Mouse (Mus musculus) C2C12 (cell line): ENCODE data around the gene Ltbp1.

Source experiments
- CEBPB ChIP-seq: IDR thresholded peaks from one replicate; pipeline ENCODE4 v1.6.1; 2011; ENCODE audit warnings: low read depth, mild to moderate bottlenecking, control low read depth, moderate library complexity
- CTCF ChIP-seq: IDR thresholded peaks from one replicate; pipeline ENCODE4 v1.5.1; 2011; ENCODE audit not compliant: control insufficient read depth, insufficient read depth, insufficient read length
- FOSL1 ChIP-seq: IDR thresholded peaks from one replicate; pipeline ENCODE4 v1.8.0; 2011; ENCODE audit warnings: mild to moderate bottlenecking, low read length; ENCODE audit not compliant: poor library complexity, insufficient read depth, severe bottlenecking
- MAX ChIP-seq: IDR thresholded peaks from one replicate; pipeline ENCODE4 v1.6.1; 2011; ENCODE audit warnings: mild to moderate bottlenecking, control low read depth
- MYOD1 ChIP-seq: IDR thresholded peaks from one replicate; pipeline ENCODE4 v1.6.1; 2011; ENCODE audit warnings: low read depth; ENCODE audit not compliant: control insufficient read depth, insufficient read length
- MYOG ChIP-seq: IDR thresholded peaks from one replicate; pipeline ENCODE4 v1.6.1; 2011; ENCODE audit not compliant: control insufficient read depth, insufficient read length; ENCODE audit errors: extremely low read depth
- USF1 ChIP-seq: IDR thresholded peaks from one replicate; pipeline ENCODE4 v1.6.1; 2011; ENCODE audit warnings: low read depth, mild to moderate bottlenecking, control low read depth, moderate library complexity

DNA sequence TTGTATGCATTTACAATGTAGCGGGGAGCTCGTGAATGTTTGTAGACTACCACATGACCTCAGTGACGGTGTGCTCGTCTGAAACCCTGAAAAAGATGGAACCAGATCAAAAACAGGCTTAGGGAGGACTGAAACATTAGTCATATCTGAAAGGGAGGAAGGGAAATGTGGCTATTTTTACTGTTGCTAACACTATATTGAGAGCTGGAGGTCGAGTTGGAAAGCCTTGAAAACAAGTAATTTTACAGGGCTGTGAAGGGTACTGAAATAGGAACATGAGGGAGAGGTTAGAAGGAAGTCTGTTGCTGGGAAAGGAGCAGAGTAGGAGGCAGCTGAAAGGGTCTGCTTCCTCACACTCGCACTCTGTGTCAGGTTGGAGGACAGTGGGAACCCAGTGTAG is 147.7 kb downstream of the Ltbp1 start:
- no peak for TF ChIP-seq USF1
- TF ChIP-seq CTCF = no peak
- TF ChIP-seq MYOD1 = no peak
- no peak for TF ChIP-seq CEBPB
- no peak for TF ChIP-seq MYOG
- TF ChIP-seq MAX = no peak
- TF ChIP-seq FOSL1 = no peak
